Mouse (Mus musculus): ENCODE data around the gene Osbpl3.

- no peak for TF ChIP-seq CTCF (IDR thresholded peaks at IDR 0.05; ENCODE audit: borderline replicate concordance, insufficient read depth, low read depth, low read length)
- no peak for TF ChIP-seq POLR2A (IDR thresholded peaks at IDR 0.05; ENCODE audit: borderline replicate concordance, insufficient read depth, low read length)
These were observed 37.0 kb downstream of the Osbpl3 start for GRCm38 (mm10) chr6:50418951-50419350.
